Mouse (Mus musculus) hematopoietic stem cell, adult 5-6 weeks (primary cell): Measurements from ENCODE around the gene Atp6v0a1. TPM values are rescaled to one million over a fixed set of nuclear protein-coding genes. Genes with fewer than 3 reads are reported as not detected.

ENCODE experiments used
- ATAC-seq, 2 experiments: fragments of 125-278 bp in 1 of 2; replicated peaks in 1 of 2; 2 replicates each; pipeline ENCODE4 v1.8.0; 2016 to 2017; ENCODE audit warnings: inconsistent platforms in 2 of 2, mild to moderate bottlenecking in 2 of 2, moderate number of reproducible peaks in 2 of 2, low read depth in 1 of 2, moderate TSS enrichment in 1 of 2; ENCODE audit not compliant: low FRiP score in 2 of 2, poor library complexity in 2 of 2, severe bottlenecking in 2 of 2, insufficient read depth in 1 of 2, low TSS enrichment in 1 of 2
- total RNA-seq: library from RNA; stranded (forward); fragments of 172-1452, 232-1000 nt; gene quantifications from 2 replicates; pipeline ENCODE4 v1.2.3, GENCODE M21; 2017

Atp6v0a1 gene
- total RNA-seq, 1 experiment from 2014 or later: 7.5 TPM

DNA sequence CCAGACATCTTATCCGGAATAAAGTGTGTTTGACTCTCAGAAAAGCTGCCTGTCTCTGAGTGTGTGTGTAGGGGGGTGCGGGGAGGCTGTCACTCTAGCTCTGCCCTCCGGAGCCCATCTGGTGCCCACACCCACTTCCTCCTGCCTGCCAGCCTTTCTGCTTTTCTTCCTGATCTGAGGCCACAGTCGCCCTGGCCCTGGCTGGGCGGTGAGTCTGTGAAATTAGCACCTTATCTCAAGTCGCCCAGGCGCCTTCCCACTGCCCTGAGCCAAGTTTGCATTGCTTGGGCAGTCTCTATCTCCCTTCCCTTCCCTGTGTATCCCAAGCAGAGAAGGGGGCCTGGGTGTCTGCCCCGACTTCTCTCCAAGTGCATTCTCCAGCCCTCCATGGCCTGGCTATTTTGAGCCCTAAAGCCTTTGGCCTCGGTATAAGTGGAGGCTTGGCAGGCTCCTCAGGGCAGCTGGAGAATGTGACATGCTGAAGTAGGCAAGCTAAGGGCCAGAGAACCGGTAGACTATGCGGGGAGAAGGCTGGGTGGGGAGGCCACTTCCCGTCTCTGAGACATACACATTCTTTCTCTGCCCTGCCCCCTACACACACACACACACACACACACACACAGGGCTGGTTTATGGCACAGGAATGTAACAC lies 54.5 kb downstream of the Atp6v0a1 start:
- ATAC-seq: peak; percentile 91 to 93

DNA sequence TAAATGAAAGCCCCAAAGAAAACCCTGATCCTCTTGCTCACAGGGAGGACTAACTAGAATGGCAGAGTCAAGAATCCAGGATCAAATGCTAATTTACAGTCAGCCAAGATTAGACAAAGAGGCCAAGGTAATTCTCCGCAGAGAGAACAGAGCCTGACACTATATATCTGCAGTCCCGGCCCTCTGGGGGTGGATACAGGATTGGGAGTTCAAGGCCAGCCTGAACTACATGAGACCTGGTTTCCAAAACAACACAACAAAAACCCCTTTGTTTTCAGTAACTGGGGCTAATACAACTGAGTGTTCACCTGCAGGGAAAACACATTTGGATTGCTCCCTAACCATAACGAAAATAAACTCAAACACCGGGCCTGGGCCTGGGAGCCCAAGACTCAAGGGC lies 55.2 kb downstream of the Atp6v0a1 start:
- no peak for ATAC-seq

DNA sequence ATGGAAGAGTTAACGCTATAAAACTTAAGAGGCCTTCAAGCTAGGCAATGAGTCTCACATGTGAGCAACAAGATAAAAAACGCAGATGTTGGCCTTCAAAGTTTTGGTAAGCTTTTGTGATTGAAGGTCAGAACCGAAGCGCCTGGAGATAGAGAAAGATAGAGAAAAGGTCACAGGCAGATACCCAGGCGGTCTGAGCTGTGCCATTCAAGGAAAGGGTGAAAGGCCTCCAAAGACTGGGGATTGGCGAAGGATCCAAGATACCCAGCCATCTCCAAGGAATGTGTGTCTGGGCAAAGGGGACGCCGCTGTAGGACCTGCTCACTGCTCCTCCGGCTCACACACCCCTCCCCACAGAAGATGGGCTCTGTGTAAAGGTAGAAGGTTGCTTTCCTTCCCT lies 55.8 kb downstream of the Atp6v0a1 start:
- no peak for ATAC-seq

DNA sequence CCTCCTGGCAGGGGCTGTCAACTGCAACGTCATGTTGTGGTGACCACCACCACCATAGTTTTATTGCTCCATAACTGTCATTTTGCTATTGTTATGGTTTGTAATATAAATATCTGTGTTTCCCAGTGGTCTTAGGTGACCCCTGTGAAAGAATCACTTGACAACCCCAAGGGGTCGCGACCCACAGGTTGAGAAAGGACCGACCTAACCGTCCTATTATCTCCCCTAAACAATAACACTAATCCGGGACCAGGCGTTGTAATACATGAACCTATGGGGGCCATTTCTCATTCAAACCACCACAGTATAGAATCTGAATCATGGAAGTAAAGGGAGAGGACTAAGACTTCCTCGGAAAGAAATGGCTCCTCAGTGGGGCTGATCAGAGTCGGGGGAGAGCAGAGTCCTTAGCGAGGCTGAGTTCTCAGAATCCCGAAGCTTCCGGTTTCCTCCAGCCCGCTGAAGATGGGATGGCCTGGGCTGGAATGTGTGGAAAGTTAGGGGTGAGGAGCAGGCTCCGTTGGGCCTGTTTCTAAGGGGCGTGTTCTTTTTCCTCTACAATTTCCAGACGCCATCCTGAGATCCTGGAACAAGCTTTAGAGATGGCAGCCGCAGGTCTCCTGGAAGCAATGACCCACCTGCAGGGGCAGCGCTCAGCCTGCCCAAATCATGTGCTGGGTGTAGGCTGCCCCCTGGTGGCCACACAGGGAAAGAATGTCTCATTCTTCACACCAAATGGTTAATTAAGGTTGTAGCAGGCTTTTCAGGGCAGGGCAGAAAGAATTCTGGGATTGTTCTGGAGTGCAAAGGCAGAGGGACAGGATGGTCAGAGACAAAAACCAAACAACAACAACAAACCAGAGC lies 57.5 kb downstream of the Atp6v0a1 start:
- peak; percentile 25 to 38; a peak in 1 of 4 replicates for ATAC-seq

DNA sequence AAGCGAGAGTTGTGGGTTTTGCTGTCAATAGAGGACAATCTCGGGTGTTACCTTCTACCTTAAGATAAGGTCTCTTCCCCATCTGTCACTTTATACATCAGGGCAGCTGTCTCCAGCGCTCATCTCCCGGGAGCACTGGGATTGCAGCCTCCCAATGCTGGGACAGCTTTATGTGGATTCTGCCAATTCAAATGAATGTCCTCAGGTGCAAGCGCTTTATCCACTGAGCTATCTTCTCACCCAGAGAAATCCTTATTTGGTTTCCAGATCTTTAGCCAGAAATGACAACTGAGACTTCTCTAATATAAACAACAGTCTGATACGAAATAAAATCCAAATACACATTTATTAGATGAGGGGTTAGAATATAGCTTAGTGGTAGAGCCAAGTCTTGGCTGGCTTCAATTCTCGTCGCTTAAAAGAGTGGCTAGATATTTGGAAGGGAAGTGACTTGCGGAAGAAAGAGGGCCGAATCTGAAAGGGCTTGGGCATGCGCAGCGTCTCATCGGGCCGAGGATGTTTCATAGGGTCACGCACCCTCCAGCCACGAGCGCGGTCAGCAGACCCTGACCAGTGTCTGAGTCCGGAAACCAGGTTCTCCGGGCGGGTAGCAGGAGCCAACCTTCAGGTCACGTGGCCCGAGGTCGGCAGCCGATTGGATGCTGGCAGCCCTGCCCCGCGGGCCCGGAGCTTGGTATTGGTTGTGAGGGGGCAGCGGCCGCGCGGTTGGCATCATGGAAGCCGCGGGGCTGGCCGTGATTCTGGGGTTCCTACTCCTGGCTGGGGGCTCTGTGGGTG lies 60.3 kb downstream of the Atp6v0a1 start, which contains the start of gene Naglu:
Gene Naglu (plus strand): TSS at position 622 of the 798 bp plus-strand sequence.
- ATAC-seq: peak; percentile 79 to 85

DNA sequence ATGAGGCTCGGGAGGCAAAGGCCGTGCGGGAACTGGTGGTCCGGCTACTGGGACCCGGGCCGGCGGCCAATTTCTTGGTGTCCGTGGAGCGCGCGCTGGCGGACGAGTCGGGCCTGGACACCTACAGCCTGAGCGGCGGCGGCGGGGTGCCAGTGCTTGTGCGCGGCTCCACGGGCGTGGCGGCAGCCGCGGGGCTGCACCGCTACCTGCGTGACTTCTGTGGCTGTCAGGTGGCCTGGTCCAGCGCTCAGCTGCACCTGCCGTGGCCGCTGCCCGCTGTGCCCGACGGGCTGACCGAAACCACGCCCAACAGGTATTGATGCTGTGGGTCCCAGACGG lies 60.9 kb downstream of the Atp6v0a1 start:
- peak in 1 of 2 experiments; percentile 8; a peak in 1 of 4 replicates for ATAC-seq

DNA sequence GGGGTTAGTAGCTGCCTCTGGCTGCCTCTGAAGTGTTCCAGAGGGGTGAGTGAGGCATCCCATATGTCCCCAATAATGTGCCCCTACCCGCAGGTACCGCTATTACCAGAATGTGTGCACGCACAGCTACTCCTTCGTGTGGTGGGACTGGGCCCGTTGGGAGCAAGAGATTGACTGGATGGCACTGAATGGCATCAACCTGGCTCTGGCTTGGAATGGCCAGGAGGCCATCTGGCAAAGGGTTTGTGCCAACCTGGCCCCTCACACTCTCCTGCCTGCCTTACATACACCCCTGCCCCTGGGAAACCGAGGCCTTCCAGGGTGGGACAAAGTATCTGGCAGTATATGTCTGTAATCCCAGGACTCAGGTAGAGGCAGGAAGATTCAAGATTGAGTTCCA lies 61.7 kb downstream of the Atp6v0a1 start:
- ATAC-seq: no peak

DNA sequence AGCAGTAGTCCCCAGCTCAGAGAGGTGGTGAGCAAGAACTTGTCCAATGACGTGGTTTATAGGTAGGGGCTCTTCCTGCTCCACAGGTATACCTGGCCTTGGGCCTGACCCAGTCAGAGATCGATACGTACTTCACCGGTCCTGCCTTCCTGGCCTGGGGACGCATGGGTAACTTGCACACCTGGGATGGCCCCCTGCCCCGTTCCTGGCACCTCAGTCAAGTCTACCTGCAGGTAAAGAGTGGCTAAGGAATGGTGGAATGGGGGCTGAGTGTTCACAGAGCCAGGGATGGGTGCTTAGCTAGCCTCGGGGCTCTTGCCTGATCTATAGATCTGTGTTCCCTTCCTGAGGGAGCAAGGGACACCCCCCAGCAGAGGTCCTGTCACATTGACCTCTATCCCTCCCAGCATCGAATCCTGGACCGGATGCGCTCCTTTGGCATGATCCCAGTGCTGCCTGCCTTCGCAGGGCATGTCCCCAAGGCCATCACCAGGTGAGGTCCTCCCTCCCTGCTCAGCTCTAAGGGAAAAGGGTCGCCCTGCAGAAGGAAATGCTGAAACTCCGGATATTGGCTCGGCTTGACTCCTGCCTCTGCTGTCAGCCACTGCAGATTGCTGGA lies 62.7 kb downstream of the Atp6v0a1 start:
- ATAC-seq: no peak

DNA sequence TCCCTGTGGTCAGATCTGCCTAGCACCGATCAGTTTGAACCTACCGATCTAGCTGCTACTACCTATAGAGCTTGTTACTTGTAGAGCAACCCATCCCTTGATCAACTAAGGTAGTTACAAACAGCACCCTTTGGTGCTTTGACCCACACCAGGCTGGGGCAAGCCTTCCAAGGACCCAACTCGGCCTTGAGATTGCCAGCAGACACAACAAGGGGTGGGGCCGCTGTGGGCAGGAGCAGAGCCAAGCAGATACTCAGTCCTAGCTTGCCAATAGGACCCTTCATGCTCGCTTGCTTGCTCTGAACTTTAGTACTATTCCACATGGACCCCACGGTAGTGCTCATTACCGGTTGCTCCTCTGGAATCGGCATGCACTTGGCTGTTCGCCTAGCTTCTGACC lies 68.9 kb downstream of the Atp6v0a1 start, which contains the start of gene Hsd17b1:
Gene Hsd17b1 (plus strand): TSS at position 291 of the 400 bp plus-strand sequence.
- ATAC-seq: no peak

DNA sequence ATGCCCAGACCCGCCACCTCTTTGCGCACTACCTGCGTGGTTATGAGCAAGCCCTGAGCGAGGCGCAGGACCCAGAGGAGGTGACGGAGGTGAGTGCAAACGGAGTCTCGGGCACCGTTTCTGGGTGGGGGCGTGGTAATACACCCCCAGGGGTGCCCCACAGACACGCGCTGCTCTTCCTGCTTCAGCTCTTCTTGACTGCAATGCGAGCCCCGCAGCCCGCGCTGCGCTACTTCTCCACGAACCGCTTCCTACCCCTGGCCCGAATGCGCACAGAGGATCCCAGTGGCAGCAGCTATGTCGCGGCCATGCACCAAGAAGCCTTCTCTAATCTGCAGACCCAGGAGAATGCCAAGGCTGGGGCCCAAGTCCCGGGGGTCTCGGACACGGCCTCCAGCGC lies 70.5 kb downstream of the Atp6v0a1 start:
- peak; percentile 1 to 6; a peak in 1 of 4 replicates for ATAC-seq

DNA sequence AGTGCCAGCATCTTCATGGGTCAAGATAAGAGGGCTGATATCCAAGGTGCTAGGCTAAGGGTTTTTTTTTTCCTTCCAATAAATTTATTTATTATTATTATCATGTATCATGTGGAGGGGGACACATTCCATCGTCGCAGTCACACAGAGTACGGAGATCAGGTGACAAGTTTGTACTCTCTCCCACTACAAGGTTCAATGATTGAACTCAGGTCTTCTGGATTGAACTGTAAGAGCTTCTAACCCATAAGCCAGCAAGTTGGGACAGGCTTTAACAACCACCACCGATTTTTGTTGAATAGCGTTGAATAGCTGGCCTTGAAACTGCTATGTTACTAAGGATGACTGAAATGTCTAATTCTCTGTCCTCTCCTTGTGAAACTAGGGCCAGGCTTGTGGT lies 71.2 kb downstream of the Atp6v0a1 start:
- no peak for ATAC-seq

DNA sequence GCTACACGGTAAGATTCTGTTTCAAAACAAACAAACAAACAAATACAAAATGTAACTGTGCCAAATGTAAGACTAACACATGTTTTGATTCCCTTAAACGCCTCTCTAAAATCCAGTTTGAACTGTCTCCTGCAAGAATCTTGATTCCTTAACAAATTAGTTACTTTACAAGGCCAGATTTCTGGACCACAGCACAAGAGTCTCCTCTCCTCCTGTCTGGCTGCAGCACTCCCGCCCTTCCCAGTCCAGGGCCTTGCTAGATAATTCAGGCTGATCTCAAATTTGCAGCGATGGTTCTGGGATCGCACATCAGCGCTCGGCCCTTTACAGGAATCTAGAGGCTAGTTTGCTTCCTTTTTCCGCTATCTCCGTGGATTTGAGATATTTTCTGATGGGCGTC lies 72.4 kb downstream of the Atp6v0a1 start:
- no peak for ATAC-seq

DNA sequence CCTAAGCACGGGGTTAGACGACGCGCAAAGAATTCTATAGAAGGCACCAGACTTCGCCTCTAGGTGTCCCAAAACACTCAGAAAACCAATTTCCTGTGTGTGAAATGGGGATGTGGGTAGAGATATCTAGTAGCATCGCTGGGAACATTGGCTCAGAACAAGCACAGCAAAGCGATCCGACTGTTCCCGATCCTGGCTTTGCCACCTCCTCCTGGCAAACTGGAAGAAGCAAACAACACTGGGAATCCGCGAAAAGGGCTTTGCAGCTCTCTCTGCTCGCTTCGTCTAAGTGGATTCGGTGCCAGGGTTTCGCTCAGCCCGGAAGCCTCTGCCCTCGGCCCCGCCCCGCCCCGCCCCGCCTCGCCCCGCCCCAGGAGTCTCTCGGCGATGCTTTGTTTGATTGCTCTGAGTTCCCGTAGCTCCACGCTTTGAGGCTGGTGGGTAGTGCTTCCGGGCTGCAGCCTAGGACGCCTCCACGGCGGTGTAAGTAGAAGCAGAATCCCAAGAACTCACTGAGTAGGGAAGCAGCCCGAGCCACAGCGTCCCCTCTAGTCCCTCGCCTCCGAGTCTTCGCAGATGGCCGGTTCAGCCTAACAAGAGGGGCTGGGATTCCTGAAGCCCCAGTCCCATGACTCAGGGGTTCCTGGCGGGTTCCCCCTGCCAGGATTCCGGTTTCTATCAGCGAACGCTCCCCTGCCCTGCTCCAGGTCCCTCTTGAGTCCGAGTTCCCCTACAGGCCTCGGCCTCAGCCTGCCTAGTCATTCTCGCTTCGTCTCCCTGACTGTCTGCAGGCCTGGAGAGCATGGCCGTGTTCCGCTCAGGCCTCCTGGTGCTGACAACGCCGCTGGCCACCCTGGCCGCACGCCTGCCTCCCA lies 73.2 kb downstream of the Atp6v0a1 start, which contains the start of gene Coasy:
Gene Coasy (plus strand): TSS at position 358 of the 875 bp plus-strand sequence.
- peak; percentile 61 to 70 for ATAC-seq

DNA sequence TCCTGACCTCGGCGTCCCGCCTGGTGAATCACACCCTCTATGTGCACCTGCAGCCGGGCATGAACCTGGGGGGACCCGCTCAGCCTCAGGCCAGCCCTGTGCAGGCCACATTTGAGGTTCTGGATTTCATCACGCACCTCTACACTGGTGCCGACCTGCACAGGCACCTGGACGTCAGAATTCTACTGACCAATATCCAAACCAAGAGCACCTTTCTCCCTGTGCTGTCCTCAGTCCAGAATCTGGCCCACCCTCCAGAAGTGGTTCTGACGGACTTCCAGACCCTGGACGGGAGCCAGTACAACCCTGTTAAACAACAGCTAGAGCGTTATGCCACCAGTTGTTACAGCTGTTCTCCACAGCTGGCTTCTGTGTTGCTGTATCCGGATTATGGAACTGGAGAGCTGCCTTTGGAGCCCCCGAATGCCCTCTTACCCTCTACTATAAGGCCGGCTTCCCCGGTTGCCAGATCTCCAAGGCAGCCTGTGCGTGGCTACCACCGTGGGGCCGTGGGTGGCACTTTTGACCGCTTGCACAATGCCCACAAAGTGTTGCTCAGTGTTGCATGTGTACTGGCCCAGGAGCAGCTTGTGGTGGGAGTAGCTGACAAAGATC lies 73.9 kb downstream of the Atp6v0a1 start:
- ATAC-seq: no peak

DNA sequence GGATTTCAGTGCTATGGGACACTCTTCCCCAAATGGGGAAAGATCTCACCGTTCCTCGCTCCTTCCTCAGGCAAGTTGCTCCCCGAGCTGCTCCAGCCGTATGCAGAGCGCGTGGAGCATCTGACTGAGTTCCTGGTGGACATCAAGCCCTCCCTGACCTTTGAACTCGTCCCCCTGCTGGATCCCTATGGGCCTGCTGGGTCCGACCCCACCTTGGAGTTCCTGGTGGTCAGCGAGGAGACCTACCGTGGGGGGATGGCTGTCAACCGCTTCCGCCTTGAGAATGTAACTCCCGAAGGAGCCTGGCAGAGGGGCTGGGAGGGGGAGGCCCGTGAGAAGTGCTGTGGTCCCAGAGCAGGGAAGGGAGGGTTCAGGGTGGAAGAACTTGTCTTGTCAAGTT lies 75.0 kb downstream of the Atp6v0a1 start:
- no peak for ATAC-seq

DNA sequence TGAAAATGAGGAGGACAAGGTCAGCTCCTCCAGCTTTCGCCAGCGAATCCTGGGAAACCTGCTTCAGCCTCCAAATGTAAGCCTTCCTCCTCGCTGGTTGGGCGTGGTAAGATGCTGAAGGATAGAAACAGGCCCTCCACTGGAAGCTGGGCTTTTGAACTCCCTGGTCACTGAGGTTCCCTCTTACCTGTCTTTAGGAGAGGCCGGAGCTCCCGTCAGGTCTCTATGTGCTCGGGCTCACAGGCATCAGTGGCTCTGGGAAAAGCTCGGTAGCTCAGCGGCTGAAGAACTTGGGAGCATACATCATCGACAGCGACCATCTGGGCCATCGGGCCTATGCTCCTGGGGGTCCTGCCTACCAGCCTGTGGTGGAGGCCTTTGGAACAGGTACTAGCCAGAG lies 75.6 kb downstream of the Atp6v0a1 start:
- no peak for ATAC-seq
